Mouse (Mus musculus) liver, embryonic 12.5 days (tissue): ENCODE results near the gene Crip3. TPM values are rescaled to one million over a fixed set of nuclear protein-coding genes. Genes with fewer than 3 reads are reported as not detected.

Experiments used
- ATAC-seq: fragments of 200-750 bp; cut with Nextera tagmentation; 2 replicates; pipeline ENCODE4 v1.8.0; 2017; ENCODE audit warnings: moderate number of reproducible peaks, mild to moderate bottlenecking, moderate library complexity
- H3K27ac ChIP-seq: fragments of 300-500 bp; sonication (generic); 2 replicates; pipeline ENCODE4 v1.5.1; 2016; ENCODE audit warnings: mild to moderate bottlenecking
- H3K27me3 ChIP-seq: fragments of 300-500 bp; sonication (generic); replicated peaks from 2 replicates; pipeline ENCODE4 v1.6.1; 2016; ENCODE audit warnings: mild to moderate bottlenecking, moderate library complexity
- H3K36me3 ChIP-seq: fragments of 300-500 bp; sonication (generic); 2 replicates; pipeline ENCODE4 v1.6.1; 2016; ENCODE audit warnings: mild to moderate bottlenecking, moderate library complexity
- H3K4me1 ChIP-seq: fragments of 300-500 bp; sonication (generic); 2 replicates; pipeline ENCODE4 v1.6.1; 2016
- H3K4me2 ChIP-seq: fragments of 300-500 bp; sonication (generic); 2 replicates; pipeline ENCODE4 v1.6.1; 2016; ENCODE audit warnings: mild to moderate bottlenecking, moderate library complexity
- H3K4me3 ChIP-seq: fragments of 300-500 bp; sonication (generic); 2 replicates; pipeline ENCODE4 v1.5.1; 2016; ENCODE audit warnings: mild to moderate bottlenecking, moderate library complexity
- H3K9ac ChIP-seq: fragments of 300-500 bp; sonication (generic); 2 replicates; pipeline ENCODE4 v1.6.1; 2016; ENCODE audit warnings: mild to moderate bottlenecking, moderate library complexity
- H3K9me3 ChIP-seq: fragments of 300-500 bp; sonication (generic); replicated peaks from 2 replicates; pipeline ENCODE4 v1.6.1; 2016; ENCODE audit warnings: mild to moderate bottlenecking, moderate library complexity
- WGBS: fragments of 180-500 bp; shearing (Covaris S2); methylation state at CpG from one replicate; pipeline ENCODE4 v1.1.7; 2016; ENCODE audit not compliant: insufficient replicate concordance; 5-methylcytosine and 5-hydroxymethylcytosine counted together
- polyA plus RNA-seq: library from polyadenylated mRNA; unstranded; fragments of >200 nt; fragmentation: Nextera tagmentation; extraction: Ambion mirVana; gene quantifications from 2 replicates; pipeline ENCODE4 v1.2.1, GENCODE M21; 2016

The Crip3 gene
- polyA plus RNA-seq, 1 experiment from 2014 or later = 0.25 TPM

DNA sequence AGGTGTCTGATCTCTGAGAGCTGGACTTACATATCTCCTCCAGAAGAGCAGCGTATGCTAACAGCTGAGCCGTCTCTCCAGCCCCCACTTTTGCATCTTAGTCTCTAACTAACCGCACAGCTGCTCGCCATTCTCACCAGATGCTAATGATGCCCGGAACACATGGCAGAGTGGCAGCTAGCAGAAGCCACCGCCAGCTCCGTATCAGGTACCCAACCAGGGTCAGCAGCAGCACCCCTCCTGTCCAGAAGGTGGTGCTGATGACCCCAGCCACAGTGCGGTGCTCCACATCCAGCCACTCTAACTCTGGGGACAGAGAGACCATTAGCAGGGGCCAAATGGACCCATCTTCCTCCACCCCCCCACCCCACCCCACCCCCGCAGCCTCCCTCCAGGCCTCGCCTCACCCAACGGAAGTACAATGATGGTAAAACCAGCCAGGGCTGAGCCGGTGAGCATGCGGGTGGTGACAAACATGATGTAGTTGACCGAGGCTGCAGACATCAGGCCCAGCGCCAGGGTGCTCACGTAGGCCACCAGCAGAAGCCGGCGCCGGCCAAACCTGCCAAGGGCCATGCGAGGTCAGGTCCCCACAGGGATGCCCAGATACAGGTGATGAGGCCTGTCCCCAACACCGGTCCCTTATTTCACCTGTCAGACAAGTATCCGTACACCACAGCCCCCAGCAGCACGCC, 8.1 kb downstream of the Crip3 start:
- H3K4me1 ChIP-seq = peaks cover 5% of the 10 kb centered on the region; the same call in 1 of the 2 replicates
- H3K4me3 ChIP-seq = no peak overlapping the region
- no peaks in the 10 kb centered on the region for H3K9me3 ChIP-seq
- peaks cover 75% of the 10 kb centered on the region for H3K27me3 ChIP-seq
- no peaks in the 10 kb centered on the region for H3K36me3 ChIP-seq
- no peak overlapping the region for H3K27ac ChIP-seq
- no peak for ATAC-seq
- 22% methylated on average over 23 of the region's 23 CpGs for WGBS
- H3K9ac ChIP-seq = no peak overlapping the region
- no peak overlapping the region for H3K4me2 ChIP-seq

DNA sequence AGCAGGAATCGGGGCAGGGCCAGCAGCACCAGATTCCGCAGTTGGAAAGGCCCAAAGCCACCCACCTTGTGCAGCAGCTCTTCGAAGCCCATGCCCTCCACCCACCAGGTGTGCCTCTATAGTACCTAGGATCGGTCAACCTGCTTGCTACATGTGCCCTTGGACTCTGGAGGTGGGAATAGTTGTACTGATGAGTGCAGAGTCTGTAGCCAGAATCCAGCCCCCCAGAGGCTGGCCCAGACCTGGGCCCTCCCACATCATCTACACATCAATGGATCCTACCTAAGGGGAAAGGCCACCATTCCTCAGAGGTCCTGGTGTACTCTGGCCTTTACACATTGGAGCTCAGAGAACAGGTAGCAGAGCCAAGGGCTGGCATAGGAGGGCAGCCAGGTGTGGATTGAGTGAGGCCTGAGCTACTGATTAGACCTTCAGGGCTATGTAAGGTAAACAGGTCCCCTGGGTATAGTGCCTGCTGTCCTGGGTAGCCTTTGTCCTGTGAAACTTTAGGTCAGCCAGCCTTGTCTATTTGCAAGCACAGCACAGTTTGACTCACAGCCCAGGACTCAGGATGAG, 9.7 kb downstream of the Crip3 start, which contains the start of gene Slc22a7:
TSS of gene Slc22a7 (minus strand) at position 160 of the 576 bp plus-strand sequence.
- ATAC-seq = no peak
- H3K36me3 ChIP-seq = no peaks in the 10 kb centered on the region
- peaks cover 75% of the 10 kb centered on the region for H3K27me3 ChIP-seq
- no peaks in the 10 kb centered on the region for H3K9me3 ChIP-seq
- H3K9ac ChIP-seq = no peak within 1 kb of the TSS
- no peak within 1 kb of the TSS for H3K4me2 ChIP-seq
- H3K4me1 ChIP-seq = peaks cover 8% of the 10 kb centered on the region; the same call in 1 of the 2 replicates
- 74% methylated on average over 4 of the region's 4 CpGs for WGBS
- H3K4me3 ChIP-seq = no peak within 1 kb of the TSS
- H3K27ac ChIP-seq = no peak within 1 kb of the TSS

DNA sequence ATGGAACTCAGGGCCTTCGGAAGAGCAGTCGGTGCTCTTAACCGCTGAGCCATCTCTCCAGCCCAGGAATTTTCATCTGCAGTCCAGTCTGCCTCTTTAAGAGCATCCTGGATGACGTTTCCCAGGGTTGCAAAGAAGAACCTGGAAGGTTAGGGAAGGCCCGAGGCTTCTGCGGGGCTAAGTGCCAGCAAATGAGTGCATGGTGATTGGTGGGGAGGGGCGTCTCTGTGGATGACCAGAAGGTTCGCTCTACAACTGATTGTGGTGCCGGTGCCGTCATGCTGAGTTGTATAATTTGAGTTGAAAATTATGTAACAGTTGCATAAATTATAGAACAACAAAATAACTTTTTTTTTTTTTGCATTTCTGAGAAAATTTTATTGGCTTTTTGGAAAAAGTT, 10.4 kb downstream of the Crip3 start:
- 0 out of 2 replicates have a peak, but pooled peaks cover 4% of the 10 kb centered on the region for H3K4me1 ChIP-seq
- no peak overlapping the region for H3K4me3 ChIP-seq
- peaks cover 75% of the 10 kb centered on the region for H3K27me3 ChIP-seq
- no peak overlapping the region for H3K27ac ChIP-seq
- H3K4me2 ChIP-seq = no peak overlapping the region
- no peaks in the 10 kb centered on the region for H3K9me3 ChIP-seq
- WGBS = 81% methylated on average over 10 of the region's 10 CpGs
- no peak overlapping the region for H3K9ac ChIP-seq
- no peak for ATAC-seq
- H3K36me3 ChIP-seq = no peaks in the 10 kb centered on the region

DNA sequence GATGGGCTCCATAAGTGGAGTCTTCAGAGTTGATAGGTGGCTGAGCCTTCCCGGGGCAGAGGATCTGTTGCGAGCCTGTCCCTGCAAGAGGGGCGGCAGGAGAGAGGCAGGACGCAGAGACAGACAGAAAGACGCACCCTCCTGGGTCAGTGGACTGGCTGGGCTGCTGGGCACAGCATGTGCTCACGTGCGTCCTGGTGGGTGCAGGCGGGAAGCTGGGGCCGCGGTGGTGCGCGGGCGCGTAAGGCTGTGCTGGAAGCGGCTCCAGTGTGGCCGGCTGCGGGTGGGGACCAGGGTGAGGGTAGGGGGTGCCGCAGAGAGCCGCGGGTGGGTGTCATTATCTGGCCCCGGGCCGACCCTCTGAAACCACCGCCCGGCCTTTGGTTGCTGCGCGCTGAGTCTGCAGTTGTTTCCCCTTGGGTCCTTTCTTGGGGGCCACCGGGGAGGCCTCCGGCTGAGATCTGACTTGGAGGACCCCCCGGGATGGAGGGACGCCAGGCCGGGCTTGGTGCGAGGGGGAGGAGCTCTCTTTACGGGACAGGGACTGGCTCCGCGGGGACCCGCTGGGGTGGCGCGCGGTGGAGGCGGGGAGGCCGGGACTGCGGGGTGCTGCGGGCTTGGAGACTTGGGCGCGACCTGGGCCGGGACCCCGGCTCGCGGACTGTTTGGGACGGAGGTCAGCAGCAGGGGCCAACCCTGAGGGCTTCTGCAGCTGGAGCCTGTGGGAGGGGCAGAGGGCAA, 16.3 kb downstream of the Crip3 start:
- ATAC-seq = no peak
- no peak overlapping the region for H3K27ac ChIP-seq
- H3K9me3 ChIP-seq = no peaks in the 10 kb centered on the region
- WGBS = 5% methylated on average over 50 of the region's 50 CpGs
- peaks cover 72% of the 10 kb centered on the region for H3K27me3 ChIP-seq
- H3K4me3 ChIP-seq = peak overlapping the region; percentile 18
- H3K9ac ChIP-seq = no peak overlapping the region
- peak overlapping the region; percentile 50 for H3K4me2 ChIP-seq
- H3K4me1 ChIP-seq = peaks cover 8% of the 10 kb centered on the region; the same call in 1 of the 2 replicates
- H3K36me3 ChIP-seq = no peaks in the 10 kb centered on the region

DNA sequence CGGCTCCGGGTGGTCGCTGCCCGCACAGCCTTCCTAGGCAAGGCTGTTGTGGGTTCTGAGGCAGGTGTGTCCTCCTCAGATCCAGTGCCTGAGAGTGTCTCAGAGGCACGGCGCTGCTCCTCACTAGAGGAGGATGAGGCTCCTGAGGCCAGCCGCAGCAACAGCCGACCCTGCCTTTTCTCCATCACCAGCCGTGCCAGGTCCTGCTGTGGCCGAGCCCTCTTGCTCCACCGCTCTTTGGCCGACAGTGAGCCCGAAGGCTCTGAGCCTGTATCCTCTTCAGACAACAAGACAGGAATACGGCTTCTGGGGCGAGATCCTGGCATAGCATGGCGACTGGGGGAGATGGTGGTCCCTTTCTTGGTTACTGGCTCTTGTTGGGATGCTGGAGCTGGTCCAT, 17.5 kb downstream of the Crip3 start:
- 76% methylated on average over 16 of the region's 16 CpGs for WGBS
- no peak overlapping the region for H3K9ac ChIP-seq
- peaks cover 78% of the 10 kb centered on the region for H3K27me3 ChIP-seq

DNA sequence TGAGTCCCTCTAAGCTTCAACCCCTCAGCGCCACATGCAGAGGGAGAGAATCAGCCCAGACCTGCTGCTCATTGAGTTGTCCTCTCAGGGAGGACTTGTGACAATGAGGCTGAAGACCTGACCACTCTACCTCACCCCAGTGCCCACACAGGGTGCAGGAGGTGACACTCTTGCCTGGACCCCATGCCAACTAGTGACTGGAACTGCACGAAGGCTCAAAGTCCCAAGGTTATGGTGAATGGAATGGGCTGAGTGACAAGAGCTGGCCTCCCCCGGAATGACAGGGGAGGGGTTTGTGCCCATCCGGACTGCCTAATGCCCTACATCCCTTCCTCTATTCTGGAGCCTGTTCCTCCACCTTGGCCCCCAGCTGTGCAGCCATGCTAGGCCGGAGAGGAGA, 24.0 kb downstream of the Crip3 start:
- H3K9ac ChIP-seq = no peak overlapping the region
- 31% methylated on average over 5 of the region's 5 CpGs for WGBS
- no peaks in the 10 kb centered on the region for H3K36me3 ChIP-seq
- H3K9me3 ChIP-seq = no peaks in the 10 kb centered on the region
- no peak overlapping the region for H3K4me2 ChIP-seq
- no peak overlapping the region for H3K4me3 ChIP-seq
- peaks cover 78% of the 10 kb centered on the region for H3K27me3 ChIP-seq
- no peak for ATAC-seq
- peaks cover 16% of the 10 kb centered on the region for H3K4me1 ChIP-seq
- H3K27ac ChIP-seq = no peak overlapping the region

More for the DNA sequence above, 17.5 kb downstream of the Crip3 start:
- H3K36me3 ChIP-seq = no peaks in the 10 kb centered on the region
- no peak overlapping the region for H3K4me2 ChIP-seq
- peaks cover 8% of the 10 kb centered on the region; the same call in 1 of the 2 replicates for H3K4me1 ChIP-seq
- ATAC-seq = no peak
- H3K4me3 ChIP-seq = no peak overlapping the region
- H3K9me3 ChIP-seq = no peaks in the 10 kb centered on the region
- H3K27ac ChIP-seq = no peak overlapping the region

DNA sequence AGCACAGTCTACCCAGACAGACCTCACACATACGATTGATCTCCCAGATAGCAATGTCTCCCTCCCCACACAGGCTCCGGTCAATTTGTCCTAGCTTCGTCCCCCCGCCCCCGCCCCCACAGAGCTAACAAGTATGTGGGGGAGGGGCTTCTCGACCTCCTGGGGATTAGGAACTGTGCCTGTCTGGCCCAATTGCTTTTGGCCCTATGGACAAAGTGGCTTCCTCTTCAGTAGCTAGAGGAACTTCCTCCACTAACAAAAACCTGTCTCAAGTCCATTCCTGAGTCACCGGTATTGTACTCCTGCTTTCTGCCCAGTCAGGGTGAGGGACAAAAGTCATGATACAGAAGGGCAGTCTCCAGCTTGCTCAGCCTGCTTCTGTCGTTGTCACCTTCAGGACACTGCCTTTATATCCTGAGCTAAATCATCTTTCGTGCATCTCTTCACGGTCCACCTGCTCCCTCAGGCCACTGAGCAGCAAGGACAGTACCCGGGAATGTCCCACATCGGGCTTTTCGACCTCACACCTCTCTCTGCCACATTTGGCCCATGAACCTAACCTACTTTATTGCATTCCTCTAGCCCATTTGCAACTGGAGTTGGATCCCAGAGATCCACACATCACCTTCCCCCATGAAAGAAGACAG, 24.7 kb downstream of the Crip3 start:
- Histone ChIP-seq H3K4me2 (no peak overlapping the region; the same call in 1 of the 2 replicates), H3K4me3 (no peak overlapping the region)
- WGBS = 8% methylated on average over 13 of the region's 13 CpGs

DNA sequence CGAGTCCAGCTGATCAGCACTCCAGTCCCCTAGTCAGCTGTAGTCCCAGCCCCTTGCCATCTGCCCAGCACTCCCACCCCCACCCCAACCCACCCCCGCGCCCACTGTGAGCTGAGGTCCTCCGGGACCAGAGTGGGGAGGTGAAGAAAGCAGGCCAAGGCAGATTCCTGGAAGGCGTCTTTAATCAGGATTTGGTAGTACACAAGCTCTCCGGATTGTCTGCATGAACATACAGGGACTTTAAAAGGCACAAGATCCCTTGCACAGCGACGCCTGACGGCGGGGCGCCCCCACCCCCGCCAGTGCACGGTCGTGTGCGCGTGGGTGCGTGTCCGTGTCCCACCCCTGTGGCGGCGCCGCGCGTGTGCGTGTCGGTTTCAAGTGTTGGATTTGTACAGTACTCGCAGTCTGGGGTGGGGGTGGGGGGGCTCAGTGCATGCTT, 25.3 kb downstream of the Crip3 start:
- Histone ChIP-seq H3K4me3 (peak overlapping the region; percentile 27), H3K4me1 (peaks cover 16% of the 10 kb centered on the region), H3K9me3 (no peaks in the 10 kb centered on the region), H3K27ac (no peak overlapping the region), H3K9ac (no peak overlapping the region), H3K36me3 (no peaks in the 10 kb centered on the region), H3K4me2 (peak overlapping the region; percentile 60), H3K27me3 (peaks cover 87% of the 10 kb centered on the region)
- WGBS = 5% methylated on average over 26 of the region's 26 CpGs
- no peak for ATAC-seq

More for the DNA sequence above, 24.7 kb downstream of the Crip3 start:
- Histone ChIP-seq H3K4me1 (peaks cover 16% of the 10 kb centered on the region), H3K36me3 (no peaks in the 10 kb centered on the region), H3K9me3 (no peaks in the 10 kb centered on the region), H3K27me3 (peaks cover 85% of the 10 kb centered on the region), H3K27ac (no peak overlapping the region), H3K9ac (no peak overlapping the region)
- ATAC-seq = no peak

DNA sequence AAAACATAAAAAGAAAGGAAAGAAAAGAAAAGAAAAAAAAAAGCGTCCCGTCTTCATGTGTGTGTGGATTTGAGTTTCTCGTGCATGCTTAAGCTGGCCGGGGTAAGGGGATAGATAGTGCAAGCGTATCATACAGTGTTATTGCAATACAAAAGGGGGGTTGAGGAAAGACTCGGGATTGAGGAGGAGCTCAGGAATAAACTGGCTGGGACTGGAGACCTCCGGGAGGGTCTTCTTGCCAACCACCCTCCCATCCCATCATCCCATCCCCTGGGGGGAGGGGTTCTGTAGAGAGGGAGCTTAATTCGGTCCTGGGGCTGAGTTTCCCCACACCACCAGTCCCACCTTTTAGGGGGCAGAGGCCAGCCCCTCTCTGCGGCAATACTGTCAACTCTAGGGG, 25.8 kb downstream of the Crip3 start:
- H3K27ac ChIP-seq = no peak overlapping the region
- peak overlapping the region; percentile 6 for H3K4me3 ChIP-seq

DNA sequence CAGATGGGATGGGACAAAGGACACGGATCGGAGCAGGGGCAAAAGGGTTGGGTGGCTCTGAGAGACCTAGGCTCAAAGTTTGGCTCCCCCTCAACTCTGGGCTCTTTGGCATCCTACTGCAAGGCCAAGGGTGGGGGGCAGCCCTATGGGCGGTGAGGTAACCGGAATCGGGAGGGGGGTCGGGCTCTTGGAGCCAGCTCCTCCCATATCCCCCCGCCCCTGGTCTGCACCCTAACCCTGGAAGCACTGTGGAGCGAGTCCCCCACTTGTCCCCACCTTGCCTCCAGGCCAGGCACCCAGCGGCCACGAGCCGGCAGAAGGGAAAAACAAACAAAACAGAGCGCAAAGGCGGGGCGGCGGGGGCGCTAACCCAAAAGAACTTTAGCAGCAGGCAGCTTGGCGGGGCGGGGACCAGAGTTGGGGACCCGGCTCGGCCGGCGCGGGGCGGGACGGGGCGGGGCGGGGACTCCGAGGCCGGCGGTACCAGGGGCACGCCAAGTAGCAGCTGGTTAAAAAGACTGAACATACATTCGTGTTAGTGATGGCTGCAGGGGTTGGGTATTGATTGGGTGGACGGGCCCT, 26.5 kb downstream of the Crip3 start:
- H3K4me1 ChIP-seq = peaks cover 17% of the 10 kb centered on the region

More for the DNA sequence above, 25.8 kb downstream of the Crip3 start:
- H3K4me1 ChIP-seq = peaks cover 16% of the 10 kb centered on the region
- ATAC-seq = no peak
- no peaks in the 10 kb centered on the region for H3K9me3 ChIP-seq
- WGBS = 5% methylated on average over 9 of the region's 9 CpGs
- H3K36me3 ChIP-seq = no peaks in the 10 kb centered on the region
- H3K9ac ChIP-seq = no peak overlapping the region
- peak overlapping the region; percentile 60 for H3K4me2 ChIP-seq
- peaks cover 92% of the 10 kb centered on the region for H3K27me3 ChIP-seq

DNA sequence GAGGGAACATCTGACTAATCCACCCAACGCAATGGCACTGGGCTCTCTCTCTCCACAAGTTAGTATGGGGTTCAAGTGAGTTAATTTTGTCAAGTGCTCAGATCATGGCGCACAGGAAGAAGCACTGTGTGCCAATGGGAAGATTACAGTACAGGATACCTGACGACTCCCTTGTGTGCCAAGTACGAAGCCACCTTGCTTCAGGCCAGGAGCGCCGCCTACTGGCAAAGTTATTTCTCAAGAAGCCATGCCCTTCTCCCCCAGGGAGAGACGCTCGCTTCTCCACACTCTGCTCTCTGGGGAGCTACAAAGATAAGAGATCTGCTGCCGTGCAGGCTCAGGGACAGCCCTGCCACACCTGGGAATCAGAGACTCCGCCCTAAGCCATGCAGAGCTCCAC, 29.1 kb downstream of the Crip3 start:
- H3K27ac ChIP-seq = no peak overlapping the region
- H3K4me2 ChIP-seq = no peak overlapping the region
- no peaks in the 10 kb centered on the region for H3K9me3 ChIP-seq
- peaks cover 22% of the 10 kb centered on the region for H3K4me1 ChIP-seq
- H3K4me3 ChIP-seq = no peak overlapping the region
- ATAC-seq = no peak
- H3K9ac ChIP-seq = no peak overlapping the region
- H3K36me3 ChIP-seq = no peaks in the 10 kb centered on the region
- H3K27me3 ChIP-seq = peaks cover 98% of the 10 kb centered on the region
- WGBS = 4% methylated on average over 10 of the region's 10 CpGs

More for the DNA sequence above, 26.5 kb downstream of the Crip3 start:
- Histone ChIP-seq H3K27me3 (peaks cover 97% of the 10 kb centered on the region), H3K36me3 (no peaks in the 10 kb centered on the region), H3K4me2 (peak overlapping the region; percentile 60), H3K9ac (no peak overlapping the region), H3K9me3 (no peaks in the 10 kb centered on the region), H3K4me3 (peak overlapping the region; percentile 41), H3K27ac (no peak overlapping the region)
- WGBS = 2% methylated on average over 33 of the region's 33 CpGs
- no peak for ATAC-seq
